Mouse (Mus musculus): Measurements from ENCODE around the gene Atf7ip2. TPM values are rescaled to one million over a fixed set of nuclear protein-coding genes. Genes with fewer than 3 reads are reported as not detected.
"Not testable (repeated sequence)": the region's sequence is repeated elsewhere in the genome, so short reads cannot be mapped to it uniquely, and the experiment has no call there.

Atf7ip2 gene
- polyA plus RNA-seq, 1 experiment from 2014 or later = 1.2 TPM

DNA sequence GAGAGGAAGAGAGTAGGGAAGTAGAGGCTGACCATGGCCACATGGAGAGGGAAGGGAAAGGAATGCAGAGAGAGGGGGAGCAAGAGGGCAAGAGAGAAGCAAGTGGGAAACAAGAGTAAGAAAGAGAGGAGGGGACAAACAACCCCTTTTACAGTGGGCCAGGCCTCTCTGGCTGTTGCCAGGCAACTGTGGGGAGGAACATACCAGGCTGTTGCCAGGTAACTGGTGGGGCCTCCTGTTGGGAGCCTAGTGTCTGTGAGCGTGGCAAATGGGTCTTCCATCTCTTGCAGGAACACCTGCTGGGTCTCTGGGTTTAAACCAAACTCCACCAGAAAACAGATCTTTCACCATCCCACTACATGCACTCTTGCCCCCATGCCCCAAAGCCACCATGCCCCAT is 61.5 kb downstream of the Atf7ip2 start:
- Histone ChIP-seq H3K27me3 (ENCODE audit: insufficient read depth, poor library complexity, severe bottlenecking) (no peaks in the 10 kb centered on the region), H3K36me3 (no peaks in the 10 kb centered on the region), H3K9me3 (no peaks in the 10 kb centered on the region), H3K4me1 (no peaks in the 10 kb centered on the region), H3K4me3 (no peak overlapping the region), H3K27ac (no peak overlapping the region)
- WGBS = 67% methylated on average over 1 of the region's 1 CpGs
- no peak for DNase-seq (ENCODE audit: low spot score)

GRCm38 (mm10) chr16:10272256-10272655 is 79.7 kb downstream of the Atf7ip2 start:
- H3K27me3 ChIP-seq (ENCODE audit: insufficient read depth, poor library complexity, severe bottlenecking) = no peaks in the 10 kb centered on the region
- DNase-seq (ENCODE audit: low spot score) = no peak
- 25% methylated on average over 3 of the region's 3 CpGs for WGBS
- H3K9me3 ChIP-seq = 0 out of 2 replicates have a peak, but pooled peaks cover 4% of the 10 kb centered on the region
- H3K4me3 ChIP-seq = no peak overlapping the region
- H3K4me1 ChIP-seq = no peaks in the 10 kb centered on the region
- H3K36me3 ChIP-seq = no peaks in the 10 kb centered on the region
- H3K27ac ChIP-seq = no peak overlapping the region

- H3K4me1 ChIP-seq = no peaks in the 10 kb centered on the region
- no peak overlapping the region for H3K4me3 ChIP-seq
- DNase-seq (ENCODE audit: low spot score) = peak; percentile 7
- H3K9me3 ChIP-seq = 0 out of 2 replicates have a peak, but pooled peaks cover 4% of the 10 kb centered on the region
- H3K27me3 ChIP-seq (ENCODE audit: insufficient read depth, poor library complexity, severe bottlenecking) = no peaks in the 10 kb centered on the region
- 63% methylated on average over 4 of the region's 4 CpGs for WGBS
- H3K36me3 ChIP-seq = no peaks in the 10 kb centered on the region
- no peak overlapping the region for H3K27ac ChIP-seq
Observed at GRCm38 (mm10) chr16:10274465-10274864, 82.0 kb downstream of the Atf7ip2 start.

GRCm38 (mm10) chr16:10276778-10277177 is 84.3 kb downstream of the Atf7ip2 start:
- not testable (repeated sequence) for H3K4me3 ChIP-seq; H3K27me3 ChIP-seq (ENCODE audit: insufficient read depth, poor library complexity, severe bottlenecking); H3K9me3 ChIP-seq; DNase-seq (ENCODE audit: low spot score); H3K36me3 ChIP-seq; H3K4me1 ChIP-seq; H3K27ac ChIP-seq
- 79% methylated on average over 5 of the region's 5 CpGs for whole genome bisulfite sequencing

GRCm38 (mm10) chr16:10280286-10280951 is 87.9 kb downstream of the Atf7ip2 start:
- H3K27ac ChIP-seq = no peak overlapping the region
- no peak overlapping the region for H3K4me3 ChIP-seq
- WGBS = 44% methylated on average over 12 of the region's 12 CpGs
- no peaks in the 10 kb centered on the region for H3K4me1 ChIP-seq
- H3K27me3 ChIP-seq (ENCODE audit: insufficient read depth, poor library complexity, severe bottlenecking) = no peaks in the 10 kb centered on the region
- no peaks in the 10 kb centered on the region for H3K9me3 ChIP-seq
- peak; percentile 84 for DNase-seq (ENCODE audit: low spot score)
- peaks cover 20% of the 10 kb centered on the region; the same call in 1 of the 2 replicates for H3K36me3 ChIP-seq

DNA sequence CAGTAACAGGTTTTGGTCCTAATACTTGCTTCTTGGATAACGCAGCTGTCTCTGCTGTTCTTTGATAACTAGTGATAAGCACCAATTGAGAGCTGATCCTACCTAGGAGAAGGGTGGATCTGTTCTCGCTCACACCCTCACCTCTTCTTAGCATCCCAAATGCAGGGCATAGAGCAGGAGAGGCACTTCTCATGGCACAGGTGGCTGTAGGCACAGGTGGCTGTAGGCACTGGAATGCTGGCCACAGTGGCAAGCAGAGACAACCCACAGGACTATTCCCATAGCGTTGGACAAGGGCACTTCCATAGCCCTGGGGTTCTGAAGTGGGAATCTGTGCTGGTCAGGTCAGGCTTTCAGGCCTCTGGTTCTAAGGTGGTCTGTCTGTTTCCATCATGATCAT is 89.4 kb downstream of the Atf7ip2 start:
- H3K9me3 ChIP-seq = no peaks in the 10 kb centered on the region
- peaks cover 21% of the 10 kb centered on the region; the same call in 1 of the 2 replicates for H3K36me3 ChIP-seq
- no peak overlapping the region for H3K27ac ChIP-seq
- no peak for DNase-seq (ENCODE audit: low spot score)
- no peaks in the 10 kb centered on the region for H3K27me3 ChIP-seq (ENCODE audit: insufficient read depth, poor library complexity, severe bottlenecking)
- 69% methylated on average over 3 of the region's 3 CpGs for WGBS
- H3K4me1 ChIP-seq = no peaks in the 10 kb centered on the region
- no peak overlapping the region for H3K4me3 ChIP-seq

- H3K4me1 ChIP-seq = no peaks in the 10 kb centered on the region
- H3K9me3 ChIP-seq = no peaks in the 10 kb centered on the region
- H3K27me3 ChIP-seq (ENCODE audit: insufficient read depth, poor library complexity, severe bottlenecking) = no peaks in the 10 kb centered on the region
- no peak overlapping the region for H3K27ac ChIP-seq
- DNase-seq (ENCODE audit: low spot score) = no peak
- peaks cover 26% of the 10 kb centered on the region for H3K36me3 ChIP-seq
- no peak overlapping the region for H3K4me3 ChIP-seq
- WGBS = 77% methylated on average over 9 of the region's 9 CpGs
Observed at GRCm38 (mm10) chr16:10286513-10287268, 94.2 kb downstream of the Atf7ip2 start.

GRCm38 (mm10) chr16:10288115-10288514 is 95.6 kb downstream of the Atf7ip2 start:
- 83% methylated on average over 6 of the region's 6 CpGs for WGBS
- DNase-seq (ENCODE audit: low spot score) = no peak
- no peak overlapping the region for H3K4me3 ChIP-seq
- H3K9me3 ChIP-seq = no peaks in the 10 kb centered on the region
- no peaks in the 10 kb centered on the region for H3K27me3 ChIP-seq (ENCODE audit: insufficient read depth, poor library complexity, severe bottlenecking)
- peaks cover 25% of the 10 kb centered on the region for H3K36me3 ChIP-seq
- H3K4me1 ChIP-seq = no peaks in the 10 kb centered on the region
- no peak overlapping the region for H3K27ac ChIP-seq

DNA sequence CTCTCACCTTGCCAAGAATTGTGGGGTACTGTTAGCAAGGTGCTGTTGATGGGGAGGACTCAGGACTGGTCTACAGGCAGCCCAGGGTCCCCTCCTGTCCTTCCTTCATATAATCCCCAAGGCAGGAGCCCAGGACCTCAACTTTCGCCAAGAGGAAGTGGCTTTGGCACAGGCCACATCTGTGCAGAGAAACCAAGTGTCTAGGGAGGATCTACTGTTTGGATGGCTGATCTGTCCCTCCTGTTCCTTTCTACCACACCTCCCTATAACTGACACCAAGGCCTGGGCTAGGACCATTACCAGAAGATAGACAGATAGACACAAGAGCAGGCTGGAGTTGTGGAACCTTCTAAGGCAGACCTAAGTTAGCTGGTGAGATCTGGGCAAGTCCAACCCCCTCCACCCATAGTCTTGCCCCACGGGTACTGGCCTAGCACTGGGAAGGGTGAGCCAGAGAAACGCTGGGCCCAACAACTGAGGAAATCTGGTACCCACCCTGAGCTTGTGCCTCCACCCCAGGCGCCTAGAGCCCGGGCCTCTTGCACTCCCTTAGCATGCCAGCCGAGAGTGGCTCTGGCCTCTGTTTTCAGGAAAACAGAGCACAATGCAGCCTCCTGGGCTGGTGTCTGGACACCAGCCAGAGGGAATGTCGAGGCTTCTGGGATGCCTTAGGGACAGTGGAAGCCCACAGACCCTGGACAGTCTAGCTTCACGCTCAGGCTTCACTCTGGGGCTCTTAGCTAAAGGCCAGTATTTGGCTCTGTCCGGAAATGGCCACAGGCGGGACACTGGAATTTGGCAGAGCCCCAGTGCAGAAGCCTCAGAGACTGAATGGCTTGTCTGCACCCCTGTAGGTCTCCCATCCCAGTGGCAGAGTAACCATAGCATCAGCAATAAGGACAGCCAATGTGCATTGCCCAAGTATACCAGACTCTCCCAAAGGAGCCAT is 105.5 kb downstream of the Atf7ip2 start:
- Histone ChIP-seq H3K4me1 (peaks cover 15% of the 10 kb centered on the region), H3K4me3 (no peak overlapping the region), H3K9me3 (no peaks in the 10 kb centered on the region), H3K27ac (no peak overlapping the region), H3K27me3 (ENCODE audit: insufficient read depth, poor library complexity, severe bottlenecking) (no peaks in the 10 kb centered on the region), H3K36me3 (no peaks in the 10 kb centered on the region)
- WGBS = 86% methylated on average over 10 of the region's 10 CpGs
- no peak for DNase-seq (ENCODE audit: low spot score)

DNA sequence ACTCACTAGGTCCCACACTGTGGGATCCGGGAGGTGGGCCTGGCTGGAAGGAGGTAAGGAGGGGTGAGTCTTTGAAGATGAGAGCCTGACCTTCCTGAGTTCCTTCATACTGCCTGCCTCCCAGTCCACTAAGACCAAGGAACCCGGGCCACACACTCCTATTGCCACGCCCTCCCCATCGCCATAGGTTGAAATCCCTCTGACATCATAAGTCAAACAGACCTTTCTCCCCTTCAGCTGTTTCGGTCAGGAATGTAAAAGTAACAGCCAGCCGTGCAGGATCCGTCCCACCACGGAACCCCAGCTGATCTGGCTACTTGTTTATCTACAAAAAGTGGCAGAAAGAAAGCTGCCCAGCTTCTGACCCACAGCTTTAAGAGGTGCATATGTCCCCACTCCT is 107.1 kb downstream of the Atf7ip2 start:
- no peak for DNase-seq (ENCODE audit: low spot score)
- Histone ChIP-seq H3K27me3 (ENCODE audit: insufficient read depth, poor library complexity, severe bottlenecking) (no peaks in the 10 kb centered on the region), H3K9me3 (no peaks in the 10 kb centered on the region), H3K27ac (peak overlapping the region; percentile 67; the same call in 1 of the 2 replicates), H3K4me1 (peaks cover 22% of the 10 kb centered on the region), H3K36me3 (no peaks in the 10 kb centered on the region), H3K4me3 (no peak overlapping the region)
- 25% methylated on average over 8 of the region's 8 CpGs for WGBS

DNA sequence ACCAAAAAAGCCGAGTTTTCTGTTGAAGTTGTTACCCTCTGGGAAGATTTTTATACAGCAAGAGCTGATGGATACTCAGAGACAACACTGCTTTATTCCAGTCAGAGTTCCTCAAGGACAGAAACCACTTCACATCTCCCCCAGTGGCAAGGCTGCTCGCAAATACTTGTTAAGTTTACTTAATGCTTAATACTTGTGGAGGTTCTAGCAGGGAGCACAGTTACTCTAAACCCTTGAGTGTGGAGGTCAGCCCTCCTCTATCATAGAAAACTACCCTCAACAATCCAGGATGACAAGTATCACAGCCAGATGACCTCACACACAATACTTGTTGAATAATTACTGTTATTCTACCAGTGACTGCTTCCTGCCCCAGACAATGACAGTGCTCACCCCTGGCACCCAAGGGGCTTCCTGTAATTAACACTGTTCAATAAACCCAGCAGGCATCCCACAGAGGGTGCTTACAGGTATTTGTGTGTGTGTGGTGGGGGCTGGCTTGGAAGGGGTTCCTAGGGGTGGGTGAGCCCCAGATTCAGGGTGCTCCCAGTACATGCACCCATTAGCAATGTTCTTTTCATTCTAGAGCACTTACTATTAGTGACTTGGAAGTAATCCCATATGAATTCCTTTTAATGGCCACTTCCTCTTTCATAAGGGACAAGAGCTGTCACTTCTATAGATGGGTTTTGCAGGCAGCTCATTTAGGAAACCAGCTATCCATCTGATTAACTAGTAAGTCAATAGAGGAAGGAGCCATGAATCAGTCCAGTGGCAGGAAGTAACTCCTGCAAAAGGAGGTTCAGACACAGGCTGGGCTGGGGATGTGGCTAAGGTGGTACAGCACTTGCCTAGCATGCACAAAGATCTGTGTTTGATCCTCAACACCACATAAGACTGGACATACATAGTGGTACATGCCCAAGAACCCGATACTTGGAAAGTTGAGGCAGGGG is 108.0 kb downstream of the Atf7ip2 start:
- Histone ChIP-seq H3K4me3 (no peak overlapping the region), H3K27ac (0 out of 2 replicates have a peak overlapping the region, but pooled peaks have one; percentile 67), H3K36me3 (no peaks in the 10 kb centered on the region), H3K27me3 (ENCODE audit: insufficient read depth, poor library complexity, severe bottlenecking) (no peaks in the 10 kb centered on the region), H3K9me3 (no peaks in the 10 kb centered on the region), H3K4me1 (peaks cover 26% of the 10 kb centered on the region)
- WGBS = 75% methylated on average over 3 of the region's 3 CpGs
- no peak for DNase-seq (ENCODE audit: low spot score)
